Mouse (Mus musculus): ENCODE measurements around the gene Col5a2. TPM values are rescaled to one million over a fixed set of nuclear protein-coding genes. Genes with fewer than 3 reads are reported as not detected.

Gene Col5a2
- polyA plus RNA-seq, 1 experiment from 2014 or later, result 127 TPM

GRCm38 (mm10) chr1:45381866-45382265, 121.2 kb downstream of the Col5a2 start:
- 75% methylated on average over 2 of the region's 2 CpGs for WGBS

GRCm38 (mm10) chr1:45379992-45380690, 122.9 kb downstream of the Col5a2 start:
- no peaks in the 10 kb centered on the region for H3K4me1 ChIP-seq (ENCODE audit: control insufficient read depth, insufficient read depth, low read length)
- H3K27me3 ChIP-seq (ENCODE audit: control insufficient read depth, insufficient read depth, low read length), result no peaks in the 10 kb centered on the region
- H3K27ac ChIP-seq (ENCODE audit: low read length), result no peak overlapping the region
- ATAC-seq (ENCODE audit: insufficient read depth, low FRiP score), result no peak
- H3K4me2 ChIP-seq (ENCODE audit: low read depth, low read length), result no peak overlapping the region
- H3K9ac ChIP-seq (ENCODE audit: low read length), result no peak overlapping the region
- H3K9me3 ChIP-seq (replicated peaks; ENCODE audit: control insufficient read depth, low read length), result no peaks in the 10 kb centered on the region
- 69% methylated on average over 7 of the region's 7 CpGs for WGBS
- H3K36me3 ChIP-seq (ENCODE audit: control insufficient read depth, insufficient read depth, low read length), result no peaks in the 10 kb centered on the region
- no peak overlapping the region for H3K4me3 ChIP-seq (replicated peaks; ENCODE audit: low read length)

More at GRCm38 (mm10) chr1:45381866-45382265, 121.2 kb downstream of the Col5a2 start:
- Histone ChIP-seq H3K9ac (ENCODE audit: low read length) (no peak overlapping the region), H3K27ac (ENCODE audit: low read length) (no peak overlapping the region), H3K4me1 (ENCODE audit: control insufficient read depth, insufficient read depth, low read length) (no peaks in the 10 kb centered on the region), H3K4me2 (ENCODE audit: low read depth, low read length) (no peak overlapping the region), H3K27me3 (ENCODE audit: control insufficient read depth, insufficient read depth, low read length) (no peaks in the 10 kb centered on the region), H3K9me3 (replicated peaks; ENCODE audit: control insufficient read depth, low read length) (no peaks in the 10 kb centered on the region), H3K4me3 (replicated peaks; ENCODE audit: low read length) (no peak overlapping the region), H3K36me3 (ENCODE audit: control insufficient read depth, insufficient read depth, low read length) (no peaks in the 10 kb centered on the region)
- no peak for ATAC-seq (ENCODE audit: insufficient read depth, low FRiP score)

GRCm38 (mm10) chr1:45365427-45365826, 137.7 kb downstream of the Col5a2 start:
- no peaks in the 10 kb centered on the region for H3K9me3 ChIP-seq (replicated peaks; ENCODE audit: control insufficient read depth, low read length)
- H3K27ac ChIP-seq (ENCODE audit: low read length), result no peak overlapping the region
- H3K9ac ChIP-seq (ENCODE audit: low read length), result no peak overlapping the region
- H3K36me3 ChIP-seq (ENCODE audit: control insufficient read depth, insufficient read depth, low read length), result 0 out of 2 replicates have a peak, but pooled peaks cover 2% of the 10 kb centered on the region
- no peak overlapping the region for H3K4me3 ChIP-seq (replicated peaks; ENCODE audit: low read length)
- WGBS, result 70% methylated on average over 1 of the region's 1 CpGs
- no peaks in the 10 kb centered on the region for H3K27me3 ChIP-seq (ENCODE audit: control insufficient read depth, insufficient read depth, low read length)
- no peaks in the 10 kb centered on the region for H3K4me1 ChIP-seq (ENCODE audit: control insufficient read depth, insufficient read depth, low read length)
- ATAC-seq (ENCODE audit: insufficient read depth, low FRiP score), result no peak
- no peak overlapping the region for H3K4me2 ChIP-seq (ENCODE audit: low read depth, low read length)

DNA sequence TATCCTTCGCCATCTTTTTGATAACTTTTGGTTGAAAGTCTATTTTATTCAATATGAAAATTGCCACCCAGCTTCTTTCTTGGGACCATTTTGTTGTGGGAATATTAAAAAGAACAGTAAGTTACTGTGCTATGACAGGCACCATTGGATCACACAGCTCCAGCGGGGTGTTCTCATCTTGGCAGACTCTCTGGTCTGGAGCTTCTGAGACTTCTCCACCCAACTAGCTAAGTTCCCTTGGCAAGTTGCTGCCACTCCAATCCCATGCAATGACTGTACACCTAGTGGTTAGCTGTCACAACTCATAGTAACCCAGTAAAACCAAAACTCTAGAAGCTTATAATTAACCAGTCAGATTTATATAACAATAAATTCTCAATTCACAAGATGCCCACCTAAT, 139.8 kb downstream of the Col5a2 start:
- Histone ChIP-seq H3K9me3 (replicated peaks; ENCODE audit: control insufficient read depth, low read length) (no peaks in the 10 kb centered on the region), H3K36me3 (ENCODE audit: control insufficient read depth, insufficient read depth, low read length) (no peaks in the 10 kb centered on the region), H3K27me3 (ENCODE audit: control insufficient read depth, insufficient read depth, low read length) (no peaks in the 10 kb centered on the region), H3K4me2 (ENCODE audit: low read depth, low read length) (no peak overlapping the region), H3K4me1 (ENCODE audit: control insufficient read depth, insufficient read depth, low read length) (no peaks in the 10 kb centered on the region), H3K27ac (ENCODE audit: low read length) (no peak overlapping the region), H3K4me3 (replicated peaks; ENCODE audit: low read length) (no peak overlapping the region), H3K9ac (ENCODE audit: low read length) (no peak overlapping the region)
- 97% methylated on average over 2 of the region's 2 CpGs for WGBS
- no peak for ATAC-seq (ENCODE audit: insufficient read depth, low FRiP score)

DNA sequence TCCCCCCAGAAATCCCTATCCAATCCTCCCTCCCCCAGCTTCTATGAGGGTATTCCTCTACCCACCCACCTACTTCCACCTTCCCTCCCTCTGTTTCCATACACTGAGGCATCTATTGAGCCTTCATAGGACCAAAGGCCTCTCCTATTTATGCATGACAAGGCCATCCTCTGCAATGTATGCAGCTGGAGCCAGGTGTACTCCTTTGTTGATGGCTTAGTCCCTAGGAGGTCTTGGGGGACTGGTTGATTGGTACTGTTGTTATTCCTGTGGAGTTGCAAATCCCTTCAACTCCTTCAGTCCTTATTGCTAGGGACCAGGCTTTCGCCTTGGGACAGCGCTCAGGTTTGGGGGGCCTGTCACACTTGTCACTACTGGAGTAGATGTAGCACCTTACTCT, 143.4 kb downstream of the Col5a2 start:
- H3K4me3 ChIP-seq (replicated peaks; ENCODE audit: low read length), result no peak overlapping the region
- no peaks in the 10 kb centered on the region for H3K9me3 ChIP-seq (replicated peaks; ENCODE audit: control insufficient read depth, low read length)
- H3K27ac ChIP-seq (ENCODE audit: low read length), result no peak overlapping the region
- no peak overlapping the region for H3K9ac ChIP-seq (ENCODE audit: low read length)
- 87% methylated on average over 2 of the region's 2 CpGs for WGBS
- H3K4me2 ChIP-seq (ENCODE audit: low read depth, low read length), result no peak overlapping the region
- ATAC-seq (ENCODE audit: insufficient read depth, low FRiP score), result no peak
- no peaks in the 10 kb centered on the region for H3K36me3 ChIP-seq (ENCODE audit: control insufficient read depth, insufficient read depth, low read length)
- no peaks in the 10 kb centered on the region for H3K4me1 ChIP-seq (ENCODE audit: control insufficient read depth, insufficient read depth, low read length)
- H3K27me3 ChIP-seq (ENCODE audit: control insufficient read depth, insufficient read depth, low read length), result no peaks in the 10 kb centered on the region

GRCm38 (mm10) chr1:45359147-45359546, 143.9 kb downstream of the Col5a2 start:
- no peak for ATAC-seq (ENCODE audit: insufficient read depth, low FRiP score)
- H3K27me3 ChIP-seq (ENCODE audit: control insufficient read depth, insufficient read depth, low read length), result no peaks in the 10 kb centered on the region
- H3K9ac ChIP-seq (ENCODE audit: low read length), result no peak overlapping the region
- no peak overlapping the region for H3K4me2 ChIP-seq (ENCODE audit: low read depth, low read length)
- no peaks in the 10 kb centered on the region for H3K4me1 ChIP-seq (ENCODE audit: control insufficient read depth, insufficient read depth, low read length)
- no peaks in the 10 kb centered on the region for H3K9me3 ChIP-seq (replicated peaks; ENCODE audit: control insufficient read depth, low read length)
- no peak overlapping the region for H3K4me3 ChIP-seq (replicated peaks; ENCODE audit: low read length)
- 73% methylated on average over 2 of the region's 2 CpGs for WGBS
- H3K36me3 ChIP-seq (ENCODE audit: control insufficient read depth, insufficient read depth, low read length), result no peaks in the 10 kb centered on the region
- no peak overlapping the region for H3K27ac ChIP-seq (ENCODE audit: low read length)

GRCm38 (mm10) chr1:45358020-45358419, 145.1 kb downstream of the Col5a2 start:
- Histone ChIP-seq H3K9me3 (replicated peaks; ENCODE audit: control insufficient read depth, low read length) (no peaks in the 10 kb centered on the region), H3K4me2 (ENCODE audit: low read depth, low read length) (no peak overlapping the region), H3K27ac (ENCODE audit: low read length) (no peak overlapping the region), H3K9ac (ENCODE audit: low read length) (no peak overlapping the region), H3K27me3 (ENCODE audit: control insufficient read depth, insufficient read depth, low read length) (no peaks in the 10 kb centered on the region), H3K4me1 (ENCODE audit: control insufficient read depth, insufficient read depth, low read length) (no peaks in the 10 kb centered on the region), H3K4me3 (replicated peaks; ENCODE audit: low read length) (no peak overlapping the region), H3K36me3 (ENCODE audit: control insufficient read depth, insufficient read depth, low read length) (no peaks in the 10 kb centered on the region)
- 66% methylated on average over 1 of the region's 1 CpGs for WGBS
- ATAC-seq (ENCODE audit: insufficient read depth, low FRiP score), result no peak

DNA sequence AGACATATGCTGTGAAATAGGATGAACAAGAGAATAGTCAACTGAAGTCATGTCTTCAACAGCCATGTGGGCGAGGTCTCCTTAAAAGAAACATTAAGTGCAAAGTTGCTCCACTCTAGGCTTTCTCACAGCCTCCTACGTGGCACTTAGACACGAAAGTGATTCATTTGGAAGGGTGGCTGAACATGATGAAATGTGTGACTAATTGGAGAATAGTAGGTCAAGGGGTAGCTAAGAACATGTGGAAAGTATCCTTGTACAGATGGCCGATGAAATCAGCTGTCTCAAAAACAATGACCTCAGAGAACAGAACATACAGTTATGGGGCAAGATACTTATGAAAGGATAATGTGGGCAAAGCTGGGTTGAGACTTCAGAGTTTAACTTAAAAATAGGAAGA, 147.1 kb downstream of the Col5a2 start:
- peak overlapping the region; percentile 49; the same call in 1 of the 2 replicates for H3K27ac ChIP-seq (ENCODE audit: low read length)

DNA sequence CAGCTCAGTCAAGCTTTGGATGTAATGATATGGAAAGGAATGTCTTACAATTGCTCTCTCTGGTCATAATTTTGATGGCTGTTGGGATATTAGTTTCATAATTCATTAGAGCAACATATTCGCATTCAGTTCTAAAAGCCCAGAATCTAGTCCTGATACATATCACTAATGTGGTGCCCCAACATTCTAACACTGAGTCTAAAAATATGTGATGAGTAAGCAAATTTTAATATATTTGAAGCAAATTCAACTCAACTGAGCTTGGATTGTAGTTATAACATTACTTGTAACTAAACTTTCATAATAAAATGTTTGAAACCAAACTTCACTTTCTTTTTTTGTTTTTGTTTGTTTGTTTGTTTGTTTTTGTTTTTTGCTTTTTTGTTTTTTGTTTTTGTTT, 173.9 kb downstream of the Col5a2 start:
- H3K4me2 ChIP-seq (ENCODE audit: low read depth, low read length), result no peak overlapping the region
- H3K27ac ChIP-seq (ENCODE audit: low read length), result no peak overlapping the region; the same call in 1 of the 2 replicates
- H3K4me3 ChIP-seq (replicated peaks; ENCODE audit: low read length), result no peak overlapping the region
- H3K9me3 ChIP-seq (replicated peaks; ENCODE audit: control insufficient read depth, low read length), result no peaks in the 10 kb centered on the region
- peaks cover 14% of the 10 kb centered on the region for H3K36me3 ChIP-seq (ENCODE audit: control insufficient read depth, insufficient read depth, low read length)
- H3K27me3 ChIP-seq (ENCODE audit: control insufficient read depth, insufficient read depth, low read length), result no peaks in the 10 kb centered on the region
- no peak overlapping the region for H3K9ac ChIP-seq (ENCODE audit: low read length)
- H3K4me1 ChIP-seq (ENCODE audit: control insufficient read depth, insufficient read depth, low read length), result no peaks in the 10 kb centered on the region
- WGBS, result 83% methylated on average over 1 of the region's 1 CpGs
- no peak for ATAC-seq (ENCODE audit: insufficient read depth, low FRiP score)

More for the DNA sequence above, 147.1 kb downstream of the Col5a2 start:
- H3K4me3 ChIP-seq (replicated peaks; ENCODE audit: low read length), result no peak overlapping the region
- no peak overlapping the region for H3K9ac ChIP-seq (ENCODE audit: low read length)
- H3K4me1 ChIP-seq (ENCODE audit: control insufficient read depth, insufficient read depth, low read length), result no peaks in the 10 kb centered on the region
- peak; percentile 40; the same call in 1 of the 2 replicates for ATAC-seq (ENCODE audit: insufficient read depth, low FRiP score)
- no peak overlapping the region for H3K4me2 ChIP-seq (ENCODE audit: low read depth, low read length)
- H3K27me3 ChIP-seq (ENCODE audit: control insufficient read depth, insufficient read depth, low read length), result no peaks in the 10 kb centered on the region
- 63% methylated on average over 4 of the region's 4 CpGs for WGBS
- no peaks in the 10 kb centered on the region for H3K9me3 ChIP-seq (replicated peaks; ENCODE audit: control insufficient read depth, low read length)
- no peaks in the 10 kb centered on the region for H3K36me3 ChIP-seq (ENCODE audit: control insufficient read depth, insufficient read depth, low read length)
